Mouse (Mus musculus) megakaryocyte progenitor cell, adult 5-6 weeks (primary cell): Measurements from ENCODE around the gene Scfd2. TPM values are rescaled to one million over a fixed set of nuclear protein-coding genes. Genes with fewer than 3 reads are reported as not detected.

Source experiments
- ATAC-seq: replicated peaks from 2 replicates; pipeline ENCODE4 v1.8.0; 2016; ENCODE audit warnings: mild to moderate bottlenecking, moderate TSS enrichment, inconsistent platforms; ENCODE audit not compliant: poor library complexity
- total RNA-seq, 2 experiments: library from RNA; stranded (forward) in 1 of 2; stranded (reverse) in 1 of 2; fragments of 157-497, 149-512 nt in 1 of 2; fragments of 200-1000 nt in 1 of 2; gene quantifications; 2 replicates each; pipeline versions ENCODE4 v1.2.3 to v1.2.4; 2015 to 2017

Scfd2 gene
- total RNA-seq, 2 experiments from 2014 or later, result 17.8 to 20.2 TPM

- no peak for ATAC-seq
Measured at GRCm38 (mm10) chr5:74315471-74316245, 215.9 kb downstream of the Scfd2 start.

DNA sequence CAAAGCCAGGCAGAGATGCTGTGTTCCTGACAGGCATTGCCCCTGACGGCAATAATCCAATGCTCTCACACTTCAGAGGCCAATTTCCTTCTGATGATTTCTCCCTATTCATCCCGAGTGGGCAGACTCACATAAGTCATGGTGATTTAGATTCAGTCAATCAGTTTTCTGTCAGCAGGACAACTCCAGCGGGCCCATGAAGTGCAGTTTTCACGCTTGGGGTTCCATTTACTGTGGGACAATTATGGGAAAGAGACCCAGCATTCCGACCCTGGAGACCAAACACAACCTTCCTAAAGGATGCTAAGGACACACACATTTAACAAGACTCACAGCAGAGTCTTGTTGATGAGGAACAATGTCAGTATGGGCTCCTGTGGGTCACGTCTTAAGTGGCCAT is 217.1 kb downstream of the Scfd2 start:
- no peak for ATAC-seq

DNA sequence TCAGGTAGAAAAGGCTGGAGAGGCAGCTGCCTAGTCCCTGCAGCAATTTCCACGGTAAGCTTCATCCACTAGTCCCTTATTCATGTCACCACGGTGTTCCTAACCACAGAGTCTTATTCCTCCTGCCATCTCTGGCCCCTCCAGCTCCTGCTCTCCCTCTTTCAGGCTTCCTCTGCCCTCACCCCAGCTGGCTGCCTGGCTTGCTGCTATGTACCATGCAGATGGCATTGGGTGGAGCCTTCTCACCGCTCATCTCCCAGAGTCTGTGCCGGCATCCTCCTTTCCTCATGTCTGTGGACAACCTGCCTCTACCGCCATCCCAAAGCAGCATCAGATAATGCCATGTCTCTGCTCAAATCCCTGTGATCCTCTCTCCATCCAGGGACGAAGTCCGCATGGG is 218.0 kb downstream of the Scfd2 start:
- no peak for ATAC-seq

GRCm38 (mm10) chr5:74311865-74312264 is 219.7 kb downstream of the Scfd2 start:
- ATAC-seq, result no peak

DNA sequence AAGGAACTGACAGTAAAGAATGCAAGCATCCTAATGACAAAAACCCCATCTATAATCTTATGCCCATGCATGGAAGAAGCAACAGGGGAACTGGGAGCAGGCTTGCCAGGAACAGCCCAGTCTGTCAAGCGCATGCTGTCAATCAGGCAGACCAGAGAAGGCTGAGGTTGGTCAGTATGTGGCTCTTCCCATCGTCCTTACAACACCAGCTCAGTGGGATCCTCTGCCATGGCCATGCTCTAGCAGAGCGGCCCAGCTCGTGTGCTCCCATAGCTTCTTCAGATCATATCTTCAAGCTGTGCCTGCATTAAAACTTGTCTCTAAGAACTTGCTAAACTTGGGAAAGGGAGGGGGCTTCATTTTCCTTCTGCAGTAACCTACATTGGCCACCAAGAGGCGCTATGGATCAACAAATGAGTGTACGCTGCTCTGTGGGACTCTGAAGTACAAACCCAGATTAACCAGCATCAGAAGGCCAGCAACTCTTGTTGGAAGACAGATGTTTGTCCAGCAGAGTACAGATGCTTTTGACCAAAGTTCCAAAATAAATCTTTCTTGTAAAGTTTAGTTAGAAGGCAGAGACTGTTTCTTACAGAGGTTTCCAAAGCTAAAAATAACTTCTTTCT is 220.2 kb downstream of the Scfd2 start:
- ATAC-seq, result peak; percentile 46; the same call in 1 of the 2 replicates

DNA sequence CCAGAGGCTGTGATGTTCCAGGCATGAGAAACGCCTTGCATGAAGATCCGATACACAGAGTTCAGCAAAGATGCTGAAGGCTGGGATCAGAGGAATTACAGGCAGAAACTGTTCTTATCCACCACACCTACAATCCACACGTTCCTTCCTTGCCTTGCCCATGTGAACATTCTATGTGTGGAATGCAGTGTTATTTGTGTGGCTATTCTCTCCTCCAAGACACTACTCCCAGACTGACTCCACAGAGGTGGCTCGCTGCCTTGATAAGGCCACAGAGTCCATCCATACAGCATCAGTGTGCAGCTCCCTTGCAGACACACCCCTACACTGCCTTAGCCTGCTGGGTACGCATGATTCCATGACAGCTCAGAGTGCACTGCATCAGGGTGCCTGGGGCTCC is 221.5 kb downstream of the Scfd2 start:
- no peak for ATAC-seq

DNA sequence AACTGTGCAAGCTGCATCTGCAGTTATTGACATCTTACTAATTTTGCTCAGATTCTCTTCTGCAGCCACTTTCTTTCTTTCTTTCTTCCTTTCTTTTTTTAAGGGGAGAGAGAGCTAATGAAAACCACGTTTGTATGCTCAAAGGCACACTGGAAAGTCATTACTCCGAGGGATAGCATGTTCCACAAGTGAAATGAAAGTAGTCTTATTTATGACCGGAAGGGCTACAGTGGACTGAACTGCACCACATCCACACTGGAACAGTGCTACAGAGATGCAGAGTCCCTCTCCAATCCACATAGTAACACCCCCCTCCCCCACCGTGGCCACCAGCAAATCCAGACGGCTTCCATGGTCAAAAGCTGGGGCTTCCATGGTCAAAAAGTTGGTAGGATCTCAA is 224.3 kb downstream of the Scfd2 start:
- ATAC-seq, result no peak

GRCm38 (mm10) chr5:74305533-74306189 is 225.9 kb downstream of the Scfd2 start:
- no peak for ATAC-seq

GRCm38 (mm10) chr5:74304767-74305166 is 226.8 kb downstream of the Scfd2 start:
- ATAC-seq, result no peak

DNA sequence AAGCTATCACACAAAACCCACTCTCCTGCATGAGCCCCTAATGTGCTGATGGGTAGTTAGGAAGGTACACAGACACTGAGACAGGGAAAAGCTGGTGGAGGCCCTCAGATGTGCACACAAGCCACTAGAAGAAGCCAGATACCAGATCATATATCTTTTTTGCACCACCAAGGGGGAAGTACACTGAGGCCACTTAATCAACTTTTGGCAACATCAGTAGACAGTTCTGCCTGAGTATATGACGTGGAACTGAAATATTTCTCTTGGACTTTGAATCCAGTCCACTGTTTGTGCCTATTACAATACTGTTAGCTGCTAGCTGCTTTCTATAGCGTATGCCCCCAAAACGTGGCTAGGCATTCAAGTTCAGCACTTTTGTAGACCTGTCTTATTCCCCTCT is 229.2 kb downstream of the Scfd2 start:
- no peak for ATAC-seq

DNA sequence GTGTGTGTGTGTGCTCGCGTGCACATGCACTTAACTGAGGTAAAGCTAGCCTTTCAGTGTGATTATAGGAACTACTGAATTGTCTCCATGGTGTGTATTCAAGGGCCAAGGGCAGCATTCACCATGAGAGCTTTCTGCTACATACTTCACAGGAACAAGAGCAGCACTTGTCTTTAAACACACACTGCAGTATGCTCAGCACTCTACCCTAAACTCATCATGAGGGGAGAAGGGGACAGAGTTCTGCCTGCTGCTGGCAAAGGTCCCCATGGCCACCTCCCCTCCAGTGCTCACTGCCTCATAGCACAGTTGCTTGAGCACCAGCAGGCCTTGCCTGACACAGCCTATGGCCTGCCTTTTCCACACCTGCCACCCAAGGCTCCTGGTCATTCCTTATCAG is 230.1 kb downstream of the Scfd2 start:
- no peak for ATAC-seq

DNA sequence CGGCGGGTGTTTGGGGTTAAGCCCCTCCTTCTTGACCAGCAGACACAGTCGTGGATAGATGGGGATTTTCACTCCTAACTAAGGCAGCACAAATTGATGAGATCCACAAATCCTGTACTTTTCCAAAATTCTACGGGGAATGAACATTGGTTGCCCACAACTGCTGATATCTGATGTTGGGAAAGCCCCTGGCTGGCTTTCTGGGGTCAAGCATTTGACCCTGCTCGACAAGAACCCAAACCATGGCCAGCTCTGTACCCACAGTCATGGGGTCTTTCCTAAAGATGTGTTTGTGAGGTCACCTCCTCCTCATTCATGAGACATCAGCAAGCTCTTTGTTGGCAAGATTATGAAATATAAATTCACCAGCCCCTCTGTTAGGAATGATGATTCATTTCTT is 230.6 kb downstream of the Scfd2 start:
- ATAC-seq, result no peak

GRCm38 (mm10) chr5:74300140-74300539 is 231.4 kb downstream of the Scfd2 start:
- no peak for ATAC-seq

GRCm38 (mm10) chr5:74297113-74297512 is 234.4 kb downstream of the Scfd2 start:
- peak; percentile 75 for ATAC-seq

DNA sequence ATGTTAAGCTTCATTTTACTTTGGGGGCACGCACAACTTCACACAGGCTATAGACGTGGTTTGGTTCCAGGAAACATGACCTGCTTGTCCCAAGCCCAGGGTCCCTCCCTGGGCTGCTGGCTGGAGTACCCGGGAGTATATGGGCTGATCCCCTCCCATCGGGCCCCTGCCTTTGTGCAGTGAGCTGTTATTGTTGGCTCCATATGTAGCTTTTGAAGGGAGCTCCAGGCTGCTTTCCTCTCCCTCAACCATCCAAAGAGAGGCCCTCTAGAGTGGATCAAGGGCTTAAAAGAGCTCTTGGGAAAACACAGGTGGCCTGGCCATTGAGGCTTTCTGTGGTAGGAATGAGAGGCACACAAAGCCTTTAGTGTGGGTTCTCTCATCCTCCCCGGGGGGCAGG is 235.5 kb downstream of the Scfd2 start:
- no peak for ATAC-seq

DNA sequence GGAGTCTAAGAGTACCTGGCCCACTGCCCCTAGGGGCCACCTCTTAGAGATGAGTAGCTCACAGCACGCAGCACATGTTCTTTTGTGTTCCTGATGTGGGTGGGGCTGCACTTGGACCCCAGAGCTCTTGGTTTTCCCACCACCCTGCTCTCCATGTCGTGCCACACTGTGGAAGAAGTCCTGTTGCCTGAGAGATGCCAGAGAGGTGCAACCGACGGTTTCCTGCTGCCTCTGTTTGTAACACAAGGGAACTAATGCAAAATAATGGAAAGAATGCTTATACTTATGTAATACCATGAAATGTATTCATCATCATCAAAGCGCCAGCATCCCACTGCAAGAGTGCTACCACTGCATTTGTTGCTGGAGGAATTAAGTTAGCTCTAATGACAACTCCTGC is 238.0 kb downstream of the Scfd2 start:
- no peak for ATAC-seq

DNA sequence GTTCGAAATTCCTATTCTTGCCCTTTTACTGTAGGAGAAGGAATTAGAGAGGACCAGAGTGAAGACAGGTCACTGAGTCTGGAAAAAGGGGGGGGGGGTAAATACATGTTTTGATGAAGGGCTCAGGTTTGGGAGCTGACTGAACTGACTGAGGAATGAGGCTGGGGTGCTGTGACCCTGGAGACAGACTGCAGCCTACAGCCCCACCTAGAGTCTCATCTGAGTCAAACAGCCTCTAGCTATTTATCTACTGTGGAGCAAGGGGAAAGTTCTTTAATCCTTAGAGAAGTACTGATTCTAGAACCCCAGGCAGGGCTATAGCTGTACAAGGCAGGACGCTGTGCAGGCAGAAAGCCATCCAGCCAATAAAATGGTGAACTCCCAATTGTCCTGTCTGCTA is 239.5 kb downstream of the Scfd2 start:
- peak; percentile 39; the same call in 1 of the 2 replicates for ATAC-seq

- ATAC-seq, result no peak
Measured at GRCm38 (mm10) chr5:74291575-74291974, 240.0 kb downstream of the Scfd2 start.

GRCm38 (mm10) chr5:74289957-74290356 is 241.6 kb downstream of the Scfd2 start:
- no peak for ATAC-seq

DNA sequence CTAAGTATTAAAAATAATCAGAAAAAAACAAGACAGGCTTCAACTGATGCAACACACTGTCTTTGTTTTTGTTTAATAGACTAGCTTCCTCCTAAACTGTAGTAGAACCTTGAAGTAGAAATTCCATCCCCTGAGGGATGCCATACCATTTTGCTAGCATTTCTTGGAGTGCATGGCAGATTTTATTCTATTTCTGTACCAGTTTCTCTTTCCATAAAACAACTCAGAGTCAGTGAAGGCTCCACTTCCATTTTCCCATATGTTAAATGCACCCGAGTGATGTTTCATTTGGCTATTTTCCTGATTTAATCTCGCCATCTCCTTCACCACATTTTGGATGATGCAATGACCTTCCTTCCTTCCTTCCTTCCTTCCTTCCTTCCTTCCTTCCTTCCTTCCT is 243.4 kb downstream of the Scfd2 start:
- no peak for ATAC-seq

- no peak for ATAC-seq
Measured at GRCm38 (mm10) chr5:74286301-74286700, 245.3 kb downstream of the Scfd2 start.

- no peak for ATAC-seq
Measured at GRCm38 (mm10) chr5:74285764-74286163, 245.8 kb downstream of the Scfd2 start.
